Mouse (Mus musculus): ENCODE measurements around the gene Gm14403. TPM values are rescaled to one million over a fixed set of nuclear protein-coding genes. Genes with fewer than 3 reads are reported as not detected.
"Not testable (repeated sequence)": the region's sequence is repeated elsewhere in the genome, so short reads cannot be mapped to it uniquely, and the experiment has no call there.

Gm14403 gene
- polyA plus RNA-seq, 2 experiments = 1.2 to 1.6 TPM

GRCm38 (mm10) chr2:177511381-177511780 lies 13.4 kb downstream of the Gm14403 start:
- H3K4me1 ChIP-seq (replicated peaks; ENCODE audit: control insufficient read depth in 2 of 2, insufficient read depth in 2 of 2, low read length in 1 of 2); H3K27me3 ChIP-seq (ENCODE audit: control insufficient read depth, insufficient read depth, low read length); ATAC-seq (ENCODE audit: insufficient read depth); H3K36me3 ChIP-seq (replicated peaks; ENCODE audit: control insufficient read depth, insufficient read depth, low read depth); DNase-seq (ENCODE audit: low read depth in 3 of 3, low spot score in 3 of 3); H3K4me3 ChIP-seq (ENCODE audit: insufficient read depth in 1 of 2, low read depth in 2 of 2, low read length in 2 of 2); H3K4me2 ChIP-seq (ENCODE audit: low read depth); H3K9me3 ChIP-seq (ENCODE audit: control insufficient read depth, low read length); H3K9ac ChIP-seq (replicated peaks); H3K27ac ChIP-seq: not testable (repeated sequence)
- WGBS (ENCODE audit: insufficient replicate concordance) = 37% methylated on average over 4 of the region's 4 CpGs

- H3K4me1 ChIP-seq (replicated peaks; ENCODE audit: control insufficient read depth in 2 of 2, insufficient read depth in 2 of 2, low read length in 1 of 2); DNase-seq (ENCODE audit: low read depth in 3 of 3, low spot score in 3 of 3); H3K9me3 ChIP-seq (ENCODE audit: control insufficient read depth, low read length); H3K36me3 ChIP-seq (replicated peaks; ENCODE audit: control insufficient read depth, insufficient read depth, low read depth); H3K27ac ChIP-seq; ATAC-seq (ENCODE audit: insufficient read depth); H3K9ac ChIP-seq (replicated peaks); H3K4me2 ChIP-seq (ENCODE audit: low read depth); H3K4me3 ChIP-seq (ENCODE audit: insufficient read depth in 1 of 2, low read depth in 2 of 2, low read length in 2 of 2); H3K27me3 ChIP-seq (ENCODE audit: control insufficient read depth, insufficient read depth, low read length): not testable (repeated sequence)
- 57% methylated on average over 3 of the region's 3 CpGs for whole genome bisulfite sequencing (ENCODE audit: insufficient replicate concordance)
These were observed 14.0 kb downstream of the Gm14403 start for GRCm38 (mm10) chr2:177511972-177512371.

GRCm38 (mm10) chr2:177513991-177514479 lies 16.0 kb downstream of the Gm14403 start:
- H3K4me2 ChIP-seq (ENCODE audit: low read depth); H3K36me3 ChIP-seq (replicated peaks; ENCODE audit: control insufficient read depth, insufficient read depth, low read depth); H3K9ac ChIP-seq (replicated peaks); H3K27ac ChIP-seq; H3K9me3 ChIP-seq (ENCODE audit: control insufficient read depth, low read length); ATAC-seq (ENCODE audit: insufficient read depth); H3K4me1 ChIP-seq (replicated peaks; ENCODE audit: control insufficient read depth in 2 of 2, insufficient read depth in 2 of 2, low read length in 1 of 2); DNase-seq (ENCODE audit: low read depth in 3 of 3, low spot score in 3 of 3); H3K27me3 ChIP-seq (ENCODE audit: control insufficient read depth, insufficient read depth, low read length); H3K4me3 ChIP-seq (ENCODE audit: insufficient read depth in 1 of 2, low read depth in 2 of 2, low read length in 2 of 2): not testable (repeated sequence)
- 61% methylated on average over 4 of the region's 4 CpGs for WGBS (ENCODE audit: insufficient replicate concordance)

DNA sequence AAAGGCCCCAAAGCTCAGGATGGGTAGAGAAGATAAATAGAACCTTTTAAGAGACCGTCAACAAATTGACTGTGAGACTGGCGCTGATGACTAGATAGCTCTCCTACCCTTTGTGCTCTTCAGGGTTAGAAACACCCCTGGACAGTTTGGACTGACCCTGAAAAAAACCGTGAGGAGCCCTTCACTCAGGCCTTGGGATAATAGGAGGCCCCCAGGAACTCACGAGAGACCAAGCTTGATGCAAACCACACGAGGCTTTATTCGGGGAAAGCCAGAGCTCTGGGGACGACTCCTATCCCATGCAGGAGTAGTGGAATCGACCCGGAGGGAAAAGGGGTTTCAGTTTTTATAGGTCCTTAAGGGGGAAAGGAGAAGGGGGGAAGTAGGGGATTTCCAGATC lies 19.7 kb downstream of the Gm14403 start:
- H3K4me1 ChIP-seq (replicated peaks; ENCODE audit: control insufficient read depth in 2 of 2, insufficient read depth in 2 of 2, low read length in 1 of 2); H3K9ac ChIP-seq (replicated peaks); H3K4me3 ChIP-seq (ENCODE audit: insufficient read depth in 1 of 2, low read depth in 2 of 2, low read length in 2 of 2); H3K27ac ChIP-seq; ATAC-seq (ENCODE audit: insufficient read depth); H3K36me3 ChIP-seq (replicated peaks; ENCODE audit: control insufficient read depth, insufficient read depth, low read depth); H3K4me2 ChIP-seq (ENCODE audit: low read depth); DNase-seq (ENCODE audit: low read depth in 3 of 3, low spot score in 3 of 3); H3K9me3 ChIP-seq (ENCODE audit: control insufficient read depth, low read length); H3K27me3 ChIP-seq (ENCODE audit: control insufficient read depth, insufficient read depth, low read length): not testable (repeated sequence)
- 61% methylated on average over 9 of the region's 9 CpGs for WGBS (ENCODE audit: insufficient replicate concordance)

DNA sequence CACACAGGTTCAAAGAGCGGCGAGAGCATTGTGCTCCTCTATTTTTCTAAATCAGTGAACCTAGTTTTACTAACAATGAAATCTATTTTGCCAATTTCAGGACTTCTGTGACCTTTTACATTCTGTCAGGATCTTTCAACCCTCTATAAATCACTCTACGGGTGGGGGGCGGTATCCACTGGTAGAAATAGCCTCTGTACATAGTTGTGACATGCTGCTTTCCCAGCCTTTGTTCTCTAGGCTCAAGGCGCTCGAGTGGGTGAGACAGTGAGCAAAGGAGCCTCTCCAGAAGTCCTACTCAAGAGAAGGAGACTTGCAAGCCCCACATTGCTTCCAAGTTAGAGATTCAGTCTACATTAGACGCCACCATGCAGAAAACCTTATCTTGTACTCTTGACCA lies 20.3 kb downstream of the Gm14403 start:
- not testable (repeated sequence) for ATAC-seq (ENCODE audit: insufficient read depth)

GRCm38 (mm10) chr2:177518960-177519359 lies 20.9 kb downstream of the Gm14403 start:
- 54% methylated on average over 1 of the region's 1 CpGs for WGBS (ENCODE audit: insufficient replicate concordance)
- not testable (repeated sequence) for H3K36me3 ChIP-seq (replicated peaks; ENCODE audit: control insufficient read depth, insufficient read depth, low read depth); H3K4me1 ChIP-seq (replicated peaks; ENCODE audit: control insufficient read depth in 2 of 2, insufficient read depth in 2 of 2, low read length in 1 of 2); ATAC-seq (ENCODE audit: insufficient read depth); H3K9me3 ChIP-seq (ENCODE audit: control insufficient read depth, low read length); H3K27me3 ChIP-seq (ENCODE audit: control insufficient read depth, insufficient read depth, low read length); H3K9ac ChIP-seq (replicated peaks); H3K4me2 ChIP-seq (ENCODE audit: low read depth); DNase-seq (ENCODE audit: low read depth in 3 of 3, low spot score in 3 of 3); H3K4me3 ChIP-seq (ENCODE audit: insufficient read depth in 1 of 2, low read depth in 2 of 2, low read length in 2 of 2); H3K27ac ChIP-seq

More for the DNA sequence above, 20.3 kb downstream of the Gm14403 start:
- not testable (repeated sequence) for H3K9ac ChIP-seq (replicated peaks); DNase-seq (ENCODE audit: low read depth in 3 of 3, low spot score in 3 of 3); H3K36me3 ChIP-seq (replicated peaks; ENCODE audit: control insufficient read depth, insufficient read depth, low read depth); H3K4me3 ChIP-seq (ENCODE audit: insufficient read depth in 1 of 2, low read depth in 2 of 2, low read length in 2 of 2); H3K27ac ChIP-seq; H3K4me1 ChIP-seq (replicated peaks; ENCODE audit: control insufficient read depth in 2 of 2, insufficient read depth in 2 of 2, low read length in 1 of 2); H3K27me3 ChIP-seq (ENCODE audit: control insufficient read depth, insufficient read depth, low read length); H3K4me2 ChIP-seq (ENCODE audit: low read depth); H3K9me3 ChIP-seq (ENCODE audit: control insufficient read depth, low read length)
- WGBS (ENCODE audit: insufficient replicate concordance) = 58% methylated on average over 7 of the region's 7 CpGs

Data from liver, embryonic 14.5 days (tissue).